Mouse (Mus musculus): ENCODE results near the gene Emc3.

Gene Emc3

GRCm38 (mm10) chr6:113530932-113531839, at the start of gene Emc3, which contains the start of gene Fancd2:
Gene Emc3 (minus strand): TSS chr6:113531652.
Gene Fancd2 (plus strand): TSS chr6:113531682.
- DNase-seq = peak; percentile 91

- no peak for DNase-seq
Measured at GRCm38 (mm10) chr6:113579306-113579705, 47.9 kb upstream of the Emc3 start.

- peak; percentile 40 for DNase-seq
Measured at GRCm38 (mm10) chr6:113576044-113576443, 44.6 kb upstream of the Emc3 start.

GRCm38 (mm10) chr6:113564557-113564956, 33.1 kb upstream of the Emc3 start:
- no peak for DNase-seq

- DNase-seq = no peak
Measured at GRCm38 (mm10) chr6:113559736-113560135, 28.3 kb upstream of the Emc3 start.

GRCm38 (mm10) chr6:113543906-113544481, 12.5 kb upstream of the Emc3 start:
- DNase-seq = no peak

- no peak for DNase-seq
Measured at GRCm38 (mm10) chr6:113541610-113542009, 10.2 kb upstream of the Emc3 start.

GRCm38 (mm10) chr6:113534886-113535285, 3.4 kb upstream of the Emc3 start:
- no peak for DNase-seq

- no peak for DNase-seq
Measured at GRCm38 (mm10) chr6:113531840-113532404, 470 bp upstream of the Emc3 start.

GRCm38 (mm10) chr6:113523420-113523819, 8.0 kb downstream of the Emc3 start:
- DNase-seq = peak; percentile 42

- DNase-seq = no peak
Measured at GRCm38 (mm10) chr6:113522310-113522709, 9.1 kb downstream of the Emc3 start.

GRCm38 (mm10) chr6:113517434-113518080, 13.9 kb downstream of the Emc3 start:
- no peak for DNase-seq

GRCm38 (mm10) chr6:113514600-113514999, 16.9 kb downstream of the Emc3 start:
- no peak for DNase-seq

- DNase-seq = no peak
Measured at GRCm38 (mm10) chr6:113513944-113514343, 17.5 kb downstream of the Emc3 start.

- no peak for DNase-seq
Measured at GRCm38 (mm10) chr6:113508947-113509280, 22.5 kb downstream of the Emc3 start.

- no peak for DNase-seq
Measured at GRCm38 (mm10) chr6:113508272-113508946, 23.0 kb downstream of the Emc3 start.

GRCm38 (mm10) chr6:113507130-113507529, 24.3 kb downstream of the Emc3 start:
- DNase-seq = no peak

GRCm38 (mm10) chr6:113505689-113506088, 25.8 kb downstream of the Emc3 start:
- no peak for DNase-seq

GRCm38 (mm10) chr6:113502801-113503200, 28.7 kb downstream of the Emc3 start:
- no peak for DNase-seq

GRCm38 (mm10) chr6:113501388-113502084, 29.9 kb downstream of the Emc3 start, which contains the start of gene Prrt3:
Gene Prrt3 (minus strand): TSS chr6:113501931.
- peak; percentile 85 for DNase-seq

- no peak for DNase-seq
Measured at GRCm38 (mm10) chr6:113499346-113499745, 32.1 kb downstream of the Emc3 start.

GRCm38 (mm10) chr6:113495071-113495675, 36.3 kb downstream of the Emc3 start:
- no peak for DNase-seq
